Mouse (Mus musculus) telencephalon, adult 2 months (tissue): ENCODE data around the gene Pim1.

Experiments used
- DNase-seq: peaks from one replicate; pipeline ENCODE4 v3.0.0-alpha.2; 2011; ENCODE audit warnings: low read depth, low spot score

Gene Pim1

GRCm38 (mm10) chr17:29519731-29520130, 29.2 kb downstream of the Pim1 start:
- DNase-seq = no peak

- no peak for DNase-seq
These were observed 35.1 kb downstream of the Pim1 start for GRCm38 (mm10) chr17:29525613-29526012.

- no peak for DNase-seq
These were observed 38.1 kb downstream of the Pim1 start for GRCm38 (mm10) chr17:29528568-29529187.

DNA sequence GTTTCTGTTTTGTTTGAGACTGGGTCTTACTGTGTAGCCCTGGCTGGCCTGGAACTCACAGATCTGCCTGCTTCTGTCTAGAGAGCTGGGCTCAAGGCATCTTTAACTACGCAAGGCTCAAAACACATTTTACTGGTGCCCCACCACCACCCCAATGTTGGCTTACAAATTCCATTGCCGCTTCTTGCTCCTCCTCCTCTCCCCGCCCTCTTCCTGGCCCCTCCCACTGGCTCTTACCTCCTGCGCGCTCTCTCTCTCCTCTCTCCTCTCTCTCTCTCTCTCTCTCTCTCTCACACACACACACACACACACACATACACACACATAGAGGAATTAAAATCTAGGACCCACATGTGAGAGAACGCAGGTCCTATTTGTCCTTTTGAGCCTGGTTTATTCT, 40.0 kb downstream of the Pim1 start:
- DNase-seq = no peak

DNA sequence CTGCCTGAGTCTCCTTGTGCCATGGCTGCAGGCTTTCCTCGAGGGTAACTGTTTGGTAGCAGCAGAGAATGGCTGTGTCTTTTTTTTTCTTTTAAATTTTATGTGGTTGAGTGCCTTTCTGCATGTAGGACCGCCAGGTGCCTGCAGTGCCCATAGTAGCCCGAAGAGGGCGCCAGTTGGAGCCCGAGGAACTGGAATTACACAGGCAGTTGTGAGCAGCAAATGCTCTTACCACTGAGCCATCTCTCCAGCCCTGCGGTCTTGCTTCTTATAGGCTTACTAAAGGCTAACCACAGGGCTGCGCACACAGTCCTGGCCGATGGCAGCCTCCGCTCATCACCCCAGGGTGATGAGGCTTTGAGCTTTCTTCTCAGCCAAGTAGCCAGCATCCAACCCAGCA, 40.7 kb downstream of the Pim1 start:
- no peak for DNase-seq

DNA sequence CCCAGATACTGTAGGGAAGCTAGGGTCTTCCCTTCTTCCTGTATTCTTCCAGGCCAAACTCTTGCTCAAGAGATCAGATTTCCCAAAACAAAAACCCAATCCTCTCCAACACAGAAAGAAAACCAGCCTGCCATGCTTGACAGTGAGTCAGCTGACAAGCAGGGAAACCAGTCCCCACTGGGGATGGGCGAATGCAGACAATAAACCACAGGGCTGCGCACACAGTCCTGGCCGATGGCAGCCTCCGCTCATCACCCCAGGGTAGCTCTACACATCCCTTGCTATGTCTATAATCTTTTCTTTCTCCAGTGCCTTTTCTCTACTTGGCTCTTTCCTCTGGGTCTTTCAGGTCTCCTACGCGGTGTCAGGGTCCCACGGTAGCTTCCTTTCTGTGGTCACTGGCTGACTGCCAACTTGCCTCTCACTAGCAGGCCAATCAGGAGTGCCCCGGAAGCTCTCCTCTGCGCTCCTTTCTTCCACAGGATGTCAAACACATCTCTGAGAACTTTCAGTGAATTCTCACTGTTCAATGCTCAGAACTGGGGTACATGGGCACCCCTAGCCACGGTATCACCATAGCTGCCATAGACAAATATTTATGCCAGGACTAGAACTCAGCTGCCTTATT, 41.3 kb downstream of the Pim1 start:
- DNase-seq = no peak

- DNase-seq = no peak
These were observed 43.3 kb downstream of the Pim1 start for GRCm38 (mm10) chr17:29533866-29534265.

DNA sequence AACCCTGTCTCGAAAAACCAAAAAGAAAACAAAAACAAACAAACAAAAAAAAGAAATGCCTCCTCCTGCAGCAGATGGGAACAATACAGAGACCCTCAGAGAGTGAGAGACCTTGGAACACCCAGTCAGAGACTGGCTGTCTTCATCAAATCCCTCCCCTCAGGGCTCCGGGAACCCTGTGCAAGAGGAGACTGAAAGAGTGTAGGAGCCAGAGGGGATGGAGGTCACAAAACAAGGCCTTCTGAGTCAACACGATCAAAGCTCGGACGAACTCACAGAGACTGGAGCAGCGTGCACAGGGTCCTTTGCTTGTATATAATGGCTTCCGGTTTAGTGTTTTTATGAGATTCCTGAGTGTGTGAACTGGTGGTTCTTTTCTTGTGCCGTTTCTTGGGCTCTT, 49.9 kb downstream of the Pim1 start:
- DNase-seq = no peak

GRCm38 (mm10) chr17:29541419-29541818, 50.9 kb downstream of the Pim1 start:
- DNase-seq = no peak

- DNase-seq = no peak
These were observed 52.5 kb downstream of the Pim1 start for GRCm38 (mm10) chr17:29542831-29543690.

- DNase-seq = no peak
These were observed 53.5 kb downstream of the Pim1 start for GRCm38 (mm10) chr17:29544064-29544463.

GRCm38 (mm10) chr17:29545241-29545640, 54.7 kb downstream of the Pim1 start:
- no peak for DNase-seq
